ENCODE assay signal across 9 mouse cellular contexts in the genomic region with DNA sequence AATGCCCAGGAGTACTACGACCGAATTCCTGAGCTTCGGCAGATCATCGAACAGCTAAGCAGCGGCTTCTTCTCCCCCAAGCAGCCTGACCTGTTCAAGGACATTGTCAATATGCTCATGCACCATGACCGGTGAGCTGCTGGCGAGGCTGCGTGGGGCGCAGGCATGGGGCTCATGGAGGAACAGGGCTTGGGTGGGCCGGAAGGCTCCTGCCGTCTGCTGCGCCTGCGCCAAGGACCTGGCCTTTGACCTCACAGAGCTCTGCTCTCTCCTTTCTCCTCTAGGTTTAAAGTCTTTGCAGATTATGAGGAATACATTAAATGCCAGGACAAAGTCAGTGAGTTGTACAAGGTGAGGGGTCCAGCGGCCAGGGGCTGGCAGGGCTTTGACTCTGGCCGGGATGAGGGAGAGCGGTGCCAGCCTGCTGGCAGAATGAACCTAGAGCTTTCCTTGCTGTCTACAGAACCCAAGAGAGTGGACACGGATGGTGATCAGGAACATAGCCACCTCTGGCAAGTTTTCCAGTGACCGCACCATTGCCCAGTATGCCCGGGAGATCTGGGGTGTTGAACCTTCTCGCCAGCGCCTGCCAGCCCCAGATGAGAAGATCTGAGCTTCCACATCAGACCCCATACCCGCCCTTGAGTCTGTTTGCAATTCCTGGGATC. TPM values are rescaled to one million over a fixed set of nuclear protein-coding genes. Genes with fewer than 3 reads are reported as not detected.
A peak's percentile ranks its signal among the peaks of the same experiment; 100 is the strongest.
DNase-seq lines count a peak whose midpoint lies in the region; ATAC-seq and TF ChIP-seq lines count a peak whose summit lies in the region.
"Had no signal": no experiment of that assay in that cellular context is flagged by ENCODE, and none has a peak within 500 bp of the region (broad histone marks: within the 10 kb centered on the region; RNA-seq: fewer than 3 reads in every experiment).

No protein-coding gene starts in this region.

- no peak for TF ChIP-seq CTCF in gastrocnemius, adult 2 months (IDR thresholded peaks at IDR 0.05)

- peak overlapping the region; percentile 80 for H3K4me3 ChIP-seq in gastrocnemius, adult 2 months
- no peak overlapping the region for H3K4me3 ChIP-seq in kidney, embryonic 16.5 days (ENCODE audit: low read length)
- H3K4me3 ChIP-seq in brown adipose tissue, adult 24 weeks (ENCODE audit: insufficient read depth, low read depth, low read length), result no peak overlapping the region

- 0 out of 2 replicates have a peak, but pooled peaks cover 4% of the 10 kb centered on the region for H3K27me3 ChIP-seq in kidney, embryonic 16.5 days (ENCODE audit: insufficient read depth, low read length)

- H3K4me1 ChIP-seq in kidney, embryonic 16.5 days (ENCODE audit: insufficient read depth, low read length), result peaks cover 47% of the 10 kb centered on the region
- H3K4me1 ChIP-seq in brown adipose tissue, adult 24 weeks (ENCODE audit: control insufficient read depth, insufficient read depth, insufficient read length, low read length), result peaks cover 2% of the 10 kb centered on the region; the same call in 1 of the 2 replicates

- 79% methylated on average over 22 of the region's 22 CpGs for WGBS in kidney, embryonic 16.5 days

- ATAC-seq in kidney, embryonic 16.5 days (ENCODE audit: low FRiP score, low TSS enrichment), result no peak
- no peak for ATAC-seq in cerebellum, adult (ENCODE audit: insufficient number of reproducible peaks, low FRiP score, low TSS enrichment)

- H3K27ac ChIP-seq in gastrocnemius, adult 2 months, result peak overlapping the region; percentile 90
- H3K27ac ChIP-seq in kidney, embryonic 16.5 days (ENCODE audit: low read length), result no peak overlapping the region
- H3K27ac ChIP-seq in brown adipose tissue, adult 24 weeks (replicated peaks; ENCODE audit: low read depth, low read length), result peak overlapping the region; percentile 82
- H3K27ac ChIP-seq: embryonic facial prominence, embryonic 15.5 days had no signal

- intact Hi-C loops in gastrocnemius, adult 2 months (cut with DNase I), result no loop called here

- H3K4me2 ChIP-seq in kidney, embryonic 16.5 days (replicated peaks; ENCODE audit: low read depth, low read length), result no peak overlapping the region

- no peaks in the 10 kb centered on the region for H3K36me3 ChIP-seq in kidney, embryonic 16.5 days (ENCODE audit: insufficient read depth, low read length)
- H3K36me3 ChIP-seq: embryonic facial prominence, embryonic 15.5 days had no signal

- no peak overlapping the region for H3K9ac ChIP-seq in kidney, embryonic 16.5 days (replicated peaks; ENCODE audit: low read length)
- H3K9ac ChIP-seq: embryonic facial prominence, embryonic 15.5 days had no signal

- peak; percentile 63 for DNase-seq in gastrocnemius, adult 2 months
- DNase-seq in gastrocnemius, adult 18-20 months (ENCODE audit: low spot score), result no peak
- peak; percentile 58 for DNase-seq in kidney, adult 9 months
- DNase-seq in naive thymus-derived CD4-positive, alpha-beta T cell, adult 2 months (ENCODE audit: low read depth), result peak; percentile 31
- DNase-seq in adrenal gland, postnatal 10 days, result no peak

- H3K9me3 ChIP-seq in kidney, embryonic 16.5 days (ENCODE audit: low read length), result no peaks in the 10 kb centered on the region
- H3K9me3 ChIP-seq: embryonic facial prominence, embryonic 15.5 days had no signal

RNA-seq across cellular contexts. Expression of a gene that starts 1.4 kb away (rescaled TPM):
- 10 to 100 TPM; 14.9 to 24.6 TPM for total RNA-seq in gastrocnemius, adult 2 months (2021)
- 10 to 100 TPM in 1 of 2 experiments, 1 to 10 TPM in 1; 8.3 to 18.2 TPM for total RNA-seq in gastrocnemius, adult 18-20 months (2021)
- 105 and 121 TPM in 2 replicates for polyA plus RNA-seq in kidney, embryonic 16.5 days (2015; fragmentation: Nextera tagmentation; extraction: Ambion mirVana)
- polyA plus RNA-seq in brown adipose tissue, adult 24 weeks (2012; ENCODE audit: insufficient read depth, insufficient read length, missing spikeins), result 38.9 and 50.2 TPM in 2 replicates
- total RNA-seq in adrenal gland, postnatal 10 days (2021), result 10 to 100 TPM; 53.2 to 54.9 TPM

RNA-seq across cellular contexts. Expression of a gene that starts 13.5 kb away (rescaled TPM):
- over 10,000 TPM in 1 of 2 experiments, 1,000 to 10,000 TPM in 1; 6,181 to 10,031 TPM for total RNA-seq in gastrocnemius, adult 2 months (2021)
- total RNA-seq in gastrocnemius, adult 18-20 months (2021), result 1,000 to 10,000 TPM; 7,185 to 8,344 TPM
- 36.2 and 38.3 TPM in 2 replicates for polyA plus RNA-seq in kidney, embryonic 16.5 days (2015; fragmentation: Nextera tagmentation; extraction: Ambion mirVana)
- 28.7 and 48.3 TPM in 2 replicates for polyA plus RNA-seq in brown adipose tissue, adult 24 weeks (2012; ENCODE audit: insufficient read depth, insufficient read length, missing spikeins)
- total RNA-seq in adrenal gland, postnatal 10 days (2021), result 100 to 1,000 TPM in 1 of 2 experiments, 10 to 100 TPM in 1; 92.0 to 223 TPM

RNA-seq across cellular contexts. Expression of a gene that starts 20.8 kb away (rescaled TPM):
- total RNA-seq in gastrocnemius, adult 2 months (2021), result 1 to 10 TPM in 1 of 2 experiments, under 1 TPM in 1; 0.77 to 2.0 TPM
- 1 to 10 TPM; 1.1 to 1.3 TPM for total RNA-seq in gastrocnemius, adult 18-20 months (2021)
- polyA plus RNA-seq in kidney, embryonic 16.5 days (2015; fragmentation: Nextera tagmentation; extraction: Ambion mirVana), result 6.0 and 6.2 TPM in 2 replicates
- polyA plus RNA-seq in brown adipose tissue, adult 24 weeks (2012; ENCODE audit: insufficient read depth, insufficient read length, missing spikeins), result 1.1 and 2.3 TPM in 2 replicates
- 10 to 100 TPM in 1 of 2 experiments, 1 to 10 TPM in 1; 7.5 to 14.5 TPM for total RNA-seq in adrenal gland, postnatal 10 days (2021)

RNA-seq across cellular contexts. Expression of a gene that starts 34.2 kb away (rescaled TPM):
- total RNA-seq in gastrocnemius, adult 2 months (2021), result 10 to 100 TPM; 95.2 to 98.6 TPM
- 10 to 100 TPM; 76.2 to 89.8 TPM for total RNA-seq in gastrocnemius, adult 18-20 months (2021)
- 132 and 150 TPM in 2 replicates for polyA plus RNA-seq in kidney, embryonic 16.5 days (2015; fragmentation: Nextera tagmentation; extraction: Ambion mirVana)
- polyA plus RNA-seq in brown adipose tissue, adult 24 weeks (2012; ENCODE audit: insufficient read depth, insufficient read length, missing spikeins), result 47.9 and 56.8 TPM in 2 replicates
- total RNA-seq in adrenal gland, postnatal 10 days (2021), result 100 to 1,000 TPM; 166 to 186 TPM

RNA-seq across cellular contexts. Expression of a gene that starts 56.8 kb away (rescaled TPM):
- total RNA-seq in gastrocnemius, adult 2 months (2021), result 10 to 100 TPM; 13.1 to 14.2 TPM
- 1 to 10 TPM; 7.4 to 8.3 TPM for total RNA-seq in gastrocnemius, adult 18-20 months (2021)
- polyA plus RNA-seq in kidney, embryonic 16.5 days (2015; fragmentation: Nextera tagmentation; extraction: Ambion mirVana), result 25.9 and 28.7 TPM in 2 replicates
- 7.9 and 14.0 TPM in 2 replicates for polyA plus RNA-seq in brown adipose tissue, adult 24 weeks (2012; ENCODE audit: insufficient read depth, insufficient read length, missing spikeins)
- 10 to 100 TPM; 35.9 to 54.6 TPM for total RNA-seq in adrenal gland, postnatal 10 days (2021)

Comparison
In these comparisons a context has a peak if more than half of its experiments do, and no peak if none do; other contexts are left out.
1. DNase-seq: peak in gastrocnemius, adult 2 months (single experiment), kidney, adult 9 months (single experiment) and naive thymus-derived CD4-positive, alpha-beta T cell, adult 2 months (single experiment); none in gastrocnemius, adult 18-20 months (single experiment) and adrenal gland, postnatal 10 days (single experiment).
2. RNA of a gene that starts 13.5 kb away (total RNA-seq): 6,181 to 10,031 TPM in gastrocnemius, adult 2 months and 7,185 to 8,344 TPM in gastrocnemius, adult 18-20 months; 92.0 to 223 TPM in adrenal gland, postnatal 10 days; every median in the first group is over 10 times any median in the second.